Mouse (Mus musculus): Measurements from ENCODE around the gene 4931428F04Rik.

Gene 4931428F04Rik

DNA sequence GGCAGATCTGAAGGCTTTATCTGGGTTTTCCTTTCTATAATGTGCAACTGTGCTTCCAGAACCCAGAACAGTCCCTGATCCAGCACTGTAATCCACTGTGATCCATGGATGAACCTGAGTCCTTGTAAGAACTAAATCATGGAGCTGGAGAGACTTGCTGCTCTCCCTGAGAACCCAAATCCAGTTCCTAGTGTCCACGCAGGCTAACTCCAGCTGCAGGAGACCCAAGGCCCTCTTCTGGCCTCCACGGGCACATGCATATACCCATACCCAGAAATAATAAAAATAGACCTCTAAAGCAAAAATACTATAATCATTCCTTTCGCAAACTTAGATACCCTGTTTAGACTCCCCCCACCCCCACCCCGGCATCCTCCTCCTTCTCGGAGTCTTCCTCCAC is 1.4 kb downstream of the 4931428F04Rik start:
- DNase-seq (ENCODE audit: low spot score in 2 of 2): no peak

DNA sequence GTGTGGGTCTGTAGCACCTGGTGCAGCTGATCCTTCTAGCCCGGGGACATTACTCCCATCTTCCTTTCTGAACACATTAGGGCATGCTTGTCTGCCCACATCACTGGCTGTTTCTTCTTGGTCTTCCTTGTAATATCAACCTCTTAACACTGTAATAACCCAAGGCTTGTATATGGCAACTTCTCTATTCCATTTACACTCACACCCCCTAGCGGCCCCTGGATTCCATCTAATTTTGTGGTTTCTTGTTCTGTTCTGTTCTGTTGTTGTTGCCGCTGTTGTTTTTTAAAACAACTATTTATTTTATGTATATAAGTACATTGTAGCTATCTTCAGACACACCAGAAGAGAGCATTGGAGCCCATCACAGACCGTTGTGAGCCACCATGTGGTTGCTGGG is 2.8 kb downstream of the 4931428F04Rik start:
- no peak for DNase-seq (ENCODE audit: low spot score in 2 of 2)

- no peak for DNase-seq (ENCODE audit: low spot score in 2 of 2)
Measured at GRCm38 (mm10) chr8:105285514-105285913, 4.2 kb downstream of the 4931428F04Rik start.

- no peak for DNase-seq (ENCODE audit: low spot score in 2 of 2)
Measured at GRCm38 (mm10) chr8:105283074-105283473, 6.6 kb downstream of the 4931428F04Rik start.

GRCm38 (mm10) chr8:105282239-105282638 is 7.4 kb downstream of the 4931428F04Rik start:
- no peak for DNase-seq (ENCODE audit: low spot score in 2 of 2)

GRCm38 (mm10) chr8:105281821-105282220 is 7.8 kb downstream of the 4931428F04Rik start:
- no peak for DNase-seq (ENCODE audit: low spot score in 2 of 2)

GRCm38 (mm10) chr8:105280567-105280966 is 9.1 kb downstream of the 4931428F04Rik start:
- DNase-seq (ENCODE audit: low spot score in 2 of 2): no peak

GRCm38 (mm10) chr8:105278911-105279334 is 10.7 kb downstream of the 4931428F04Rik start:
- DNase-seq (ENCODE audit: low spot score in 2 of 2): peak in 1 of 2 experiments; percentile 72

DNA sequence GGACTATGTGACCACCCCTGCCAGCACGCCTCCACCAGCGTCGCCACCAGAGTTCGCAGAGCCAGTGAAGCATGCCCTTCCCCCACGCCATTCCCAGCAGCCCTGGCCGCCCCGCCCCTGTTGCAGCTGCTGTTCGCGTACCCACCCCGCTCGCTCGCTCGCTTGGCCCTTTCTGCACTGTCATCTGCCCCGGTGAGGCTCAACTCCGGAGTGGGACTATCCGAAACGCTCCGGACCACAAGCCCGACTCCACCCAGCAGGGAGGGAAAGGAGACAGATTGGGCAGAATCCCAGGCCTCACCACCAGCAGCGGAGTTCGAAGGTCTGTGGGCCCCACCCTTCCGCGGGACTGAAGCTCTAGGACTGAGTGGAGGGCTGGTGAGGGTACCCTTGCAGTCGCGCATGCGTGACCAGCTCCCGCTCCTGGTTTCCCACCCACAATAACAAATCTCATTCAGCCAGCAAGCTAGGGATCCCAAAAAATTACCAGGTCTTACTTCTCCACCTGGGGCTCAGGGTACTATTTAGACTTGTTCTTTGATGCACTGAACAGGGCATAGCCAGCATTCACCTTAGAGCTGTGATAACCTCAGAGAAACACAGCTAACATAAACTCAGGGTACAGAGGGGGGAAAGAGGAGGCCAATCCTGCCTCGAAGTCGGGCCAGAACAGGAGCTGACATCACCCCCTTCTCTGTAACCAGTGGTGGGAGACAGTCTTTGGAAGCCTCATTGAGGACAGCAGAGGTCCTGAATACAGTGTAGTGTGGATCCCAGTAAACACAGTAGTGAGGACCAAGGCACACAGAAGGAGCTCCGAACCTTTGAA is 13.2 kb downstream of the 4931428F04Rik start:
- no peak for DNase-seq (ENCODE audit: low spot score in 2 of 2)

DNA sequence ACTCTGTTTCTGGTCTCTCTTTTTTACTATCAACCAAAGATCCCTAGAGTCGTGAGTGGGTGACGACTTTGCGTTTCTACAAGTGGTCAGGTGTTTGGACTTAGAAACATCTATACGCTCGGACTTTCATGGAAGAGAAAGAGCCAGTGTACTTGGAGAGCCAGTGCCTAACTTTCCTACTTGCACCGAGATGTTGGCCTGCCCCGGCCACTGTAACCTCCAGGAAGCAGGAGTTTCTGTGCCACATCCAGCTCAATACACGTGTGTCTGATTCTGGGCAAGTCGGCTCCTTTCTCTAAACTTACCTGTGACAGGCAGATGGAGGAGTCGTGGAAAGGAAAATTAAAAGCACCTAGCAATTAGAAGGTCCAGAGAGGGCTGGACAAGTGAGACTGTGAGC is 13.8 kb downstream of the 4931428F04Rik start, which contains the start of gene Nol3:
Gene Nol3 (plus strand): TSS at position 301 of the 400 bp plus-strand sequence.
- DNase-seq (ENCODE audit: low spot score in 2 of 2): no peak

DNA sequence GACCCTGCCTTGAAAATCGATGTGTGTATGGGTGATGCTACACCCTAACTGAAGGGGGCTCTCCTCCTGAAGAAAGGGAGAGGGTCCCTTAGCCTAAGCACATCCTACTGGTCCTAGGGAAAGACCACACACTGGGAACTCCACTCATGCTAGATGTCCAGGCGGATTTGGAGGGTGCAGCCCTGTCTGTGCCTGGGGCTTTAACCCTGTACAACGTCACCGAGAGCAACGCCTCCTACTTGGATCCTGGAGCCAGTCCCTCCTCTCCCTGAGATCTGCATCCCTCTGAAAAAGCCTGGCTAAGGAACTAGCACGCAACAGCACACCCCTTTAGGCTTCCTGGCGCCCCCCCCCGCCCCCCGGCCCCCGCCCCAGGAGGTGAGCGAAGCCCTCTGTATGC is 14.3 kb downstream of the 4931428F04Rik start:
- DNase-seq (ENCODE audit: low spot score in 2 of 2): no peak

- no peak for DNase-seq (ENCODE audit: low spot score in 2 of 2)
Measured at GRCm38 (mm10) chr8:105270916-105271186, 18.8 kb downstream of the 4931428F04Rik start.

DNA sequence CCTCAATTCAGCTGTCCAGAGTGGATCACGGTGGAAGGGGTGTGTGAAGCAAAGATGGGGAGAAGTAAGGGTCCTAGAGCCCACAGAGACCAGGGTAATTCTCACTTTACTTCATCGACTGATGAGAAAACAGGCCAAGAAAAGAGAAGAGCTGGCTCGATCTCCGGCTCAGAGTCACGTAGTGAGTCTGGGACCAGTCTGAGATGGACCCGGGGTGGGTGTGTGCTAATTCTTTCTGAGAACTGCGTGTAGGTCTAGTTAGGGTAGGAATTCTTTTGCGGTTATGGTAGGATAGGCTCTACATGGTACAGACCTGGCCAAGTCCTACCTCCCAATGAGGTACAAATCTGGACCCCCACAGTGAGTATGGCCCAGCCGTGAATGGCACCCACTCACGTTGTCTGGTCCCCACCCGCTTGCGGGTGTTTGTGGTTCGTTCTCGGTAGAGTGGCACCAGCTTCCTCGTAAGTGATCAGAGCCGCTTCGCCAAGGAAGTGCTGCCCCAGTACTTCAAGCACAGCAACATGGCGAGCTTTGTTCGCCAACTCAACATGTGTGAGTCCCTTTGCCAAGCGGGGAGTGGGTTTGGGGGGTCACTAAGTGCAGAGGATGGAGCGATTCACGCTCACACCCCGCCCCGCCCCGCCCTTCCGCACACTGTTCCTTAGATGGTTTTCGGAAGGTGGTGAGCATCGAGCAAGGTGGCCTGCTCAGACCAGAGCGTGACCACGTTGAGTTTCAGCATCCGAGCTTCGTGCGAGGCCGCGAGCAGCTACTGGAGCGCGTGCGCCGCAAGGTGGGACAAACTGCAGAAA is 19.4 kb downstream of the 4931428F04Rik start:
- DNase-seq (ENCODE audit: low spot score in 2 of 2): no peak

DNA sequence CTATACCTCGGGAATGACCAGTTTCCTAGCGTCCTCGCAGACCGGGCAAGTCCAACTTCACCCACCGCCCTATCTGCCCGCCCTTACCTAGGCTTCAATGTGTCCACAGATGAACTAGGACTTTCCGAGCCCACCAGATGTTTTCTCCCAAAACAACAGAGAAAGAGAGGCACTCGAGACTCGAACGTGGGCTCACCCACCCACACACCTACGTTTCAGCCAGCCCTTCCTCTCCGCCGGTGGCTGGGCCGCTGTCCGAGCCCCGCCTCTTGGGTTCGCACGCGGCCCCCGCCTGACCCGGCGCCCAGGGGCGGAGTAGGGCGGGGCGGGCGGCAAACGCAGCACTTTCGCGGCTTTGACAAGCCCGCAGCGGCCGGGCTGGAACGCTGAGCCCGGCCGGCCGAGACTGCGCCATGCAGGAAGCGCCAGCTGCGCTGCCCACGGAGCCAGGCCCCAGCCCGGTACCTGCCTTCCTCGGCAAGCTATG is 20.2 kb downstream of the 4931428F04Rik start, which contains the start of gene Hsf4:
Gene Hsf4 (plus strand): TSS at position 341 of the 487 bp plus-strand sequence.
- no peak for DNase-seq (ENCODE audit: low spot score in 2 of 2)

- DNase-seq (ENCODE audit: low spot score in 2 of 2): no peak
Measured at GRCm38 (mm10) chr8:105269075-105269458, 20.6 kb downstream of the 4931428F04Rik start.

GRCm38 (mm10) chr8:105268342-105269074 is 21.2 kb downstream of the 4931428F04Rik start:
- peak; percentile 61 to 71 for DNase-seq (ENCODE audit: low spot score in 2 of 2)

DNA sequence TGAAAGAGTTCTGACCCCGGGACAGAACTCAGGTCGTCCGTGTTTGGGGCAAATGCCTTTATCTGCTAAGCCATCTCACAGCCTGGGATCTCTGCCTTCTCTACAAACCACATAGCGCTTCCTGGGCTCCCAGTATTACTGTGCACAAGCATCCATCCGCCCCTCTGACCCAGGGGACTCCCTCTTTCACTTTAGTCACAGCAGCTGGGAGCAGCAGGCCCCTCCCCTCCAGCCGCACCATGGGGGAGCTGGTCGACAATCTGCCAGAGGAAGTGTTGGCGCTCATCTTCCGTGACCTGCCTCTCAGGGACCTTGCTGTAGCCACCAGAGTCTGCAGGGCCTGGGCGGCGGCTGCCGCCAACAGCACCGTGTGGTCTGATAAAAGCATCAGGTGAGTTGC is 22.9 kb downstream of the 4931428F04Rik start:
- no peak for DNase-seq (ENCODE audit: low spot score in 2 of 2)

- DNase-seq (ENCODE audit: low spot score in 2 of 2): no peak
Measured at GRCm38 (mm10) chr8:105265128-105265527, 24.5 kb downstream of the 4931428F04Rik start.

DNA sequence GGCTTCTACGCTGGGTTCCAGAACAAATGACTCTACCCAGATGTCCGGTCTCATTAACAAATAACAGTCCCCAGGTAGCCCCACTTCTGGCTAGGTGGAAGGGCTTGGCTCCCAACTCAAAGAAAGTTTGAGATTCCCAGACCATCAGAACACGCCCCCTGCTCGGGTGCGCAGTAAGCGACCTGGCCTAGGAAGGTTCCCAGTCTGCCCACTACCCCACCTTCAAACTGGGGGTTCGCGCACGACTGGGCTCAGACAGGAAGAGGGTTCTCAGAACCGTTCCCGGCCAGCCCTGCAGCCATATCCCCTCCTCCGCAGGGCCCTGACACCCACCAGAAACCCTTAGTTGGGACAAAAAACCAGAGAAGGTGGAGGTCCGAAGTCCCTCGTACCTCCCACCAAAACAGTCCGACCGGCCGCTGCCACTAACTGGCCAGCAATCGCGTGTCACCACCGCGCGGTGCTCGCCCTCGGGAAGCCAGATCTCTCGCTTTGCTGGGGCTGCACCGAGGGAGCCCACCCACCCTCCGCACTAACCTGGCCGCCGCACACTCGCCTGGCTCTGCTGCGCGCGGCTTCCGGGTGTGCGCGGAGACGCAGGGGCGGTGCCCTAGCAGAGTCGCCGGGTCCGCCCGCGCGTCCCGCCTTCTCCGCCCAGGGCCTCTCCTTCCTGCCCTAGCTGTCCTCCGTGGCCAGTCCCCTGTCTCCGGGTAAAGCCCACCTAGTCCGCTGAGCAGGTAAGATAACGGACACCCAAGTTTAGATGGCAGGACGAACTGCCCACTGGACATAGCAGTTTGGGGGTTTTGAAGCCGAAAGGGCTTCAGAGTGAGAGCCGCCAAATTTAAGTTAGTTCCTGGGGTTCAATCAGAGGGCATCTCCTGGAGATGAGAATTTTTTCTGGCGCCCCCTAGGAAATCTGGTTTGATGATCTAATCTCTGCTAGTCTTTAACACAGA is 25.4 kb downstream of the 4931428F04Rik start, which contains the start of the genes Tradd and Fbxl8:
Gene Tradd (minus strand): TSS at position 586 of the 959 bp plus-strand sequence.
Gene Fbxl8 (plus strand): TSS at position 625 of the 959 bp plus-strand sequence.
- DNase-seq (ENCODE audit: low spot score in 2 of 2): no peak

GRCm38 (mm10) chr8:105263244-105263912 is 26.3 kb downstream of the 4931428F04Rik start:
- no peak for DNase-seq (ENCODE audit: low spot score in 2 of 2)

Data from frontal cortex, postnatal 25 days (tissue).